Mouse (Mus musculus) heart, embryonic 11.5 days (tissue): ENCODE results near the gene St6gal1. TPM values are rescaled to one million over a fixed set of nuclear protein-coding genes. Genes with fewer than 3 reads are reported as not detected.

Source experiments
- ATAC-seq: fragments of 200-750 bp; cut with Nextera tagmentation; replicated peaks from 2 replicates; pipeline ENCODE4 v1.8.0; 2017; ENCODE audit warnings: moderate library complexity; ENCODE audit not compliant: insufficient number of reproducible peaks, low FRiP score, low TSS enrichment
- H3K27ac ChIP-seq: fragments of 300-500 bp; sonication (generic); 2 replicates; pipeline ENCODE4 v1.5.1; 2014; ENCODE audit warnings: mild to moderate bottlenecking, low read depth, low read length
- H3K27me3 ChIP-seq: fragments of 300-500 bp; sonication (generic); 2 replicates; pipeline ENCODE4 v1.6.1; 2014; ENCODE audit warnings: mild to moderate bottlenecking, low read length, mixed read lengths; ENCODE audit not compliant: control insufficient read depth, insufficient read depth
- H3K36me3 ChIP-seq: fragments of 300-500 bp; sonication (generic); 2 replicates; pipeline ENCODE4 v1.6.1; 2014; ENCODE audit warnings: mild to moderate bottlenecking, low read length, moderate library complexity, mixed read lengths; ENCODE audit not compliant: control insufficient read depth, insufficient read depth
- H3K4me1 ChIP-seq: fragments of 300-500 bp; sonication (generic); 2 replicates; pipeline ENCODE4 v1.6.1; 2014; ENCODE audit warnings: low read length; ENCODE audit not compliant: control insufficient read depth, insufficient read depth
- H3K4me2 ChIP-seq: fragments of 300-500 bp; sonication (generic); 2 replicates; pipeline ENCODE4 v1.6.1; 2014; ENCODE audit warnings: mild to moderate bottlenecking, moderate library complexity
- H3K4me3 ChIP-seq: fragments of 300-500 bp; sonication (generic); 2 replicates; pipeline ENCODE4 v1.5.1; 2014; ENCODE audit warnings: low read depth, low read length
- H3K9ac ChIP-seq: fragments of 300-500 bp; sonication (generic); 2 replicates; pipeline ENCODE4 v1.6.1; 2014; ENCODE audit warnings: mild to moderate bottlenecking, low read depth, low read length, moderate library complexity
- H3K9me3 ChIP-seq: fragments of 300-500 bp; sonication (generic); replicated peaks from 2 replicates; pipeline ENCODE4 v1.6.1; 2016; ENCODE audit warnings: low read length; ENCODE audit not compliant: control insufficient read depth
- WGBS: fragments of 180-500 bp; shearing (Covaris S2); extraction: QIAGEN DNeasy Blood & Tissue Kit; methylation state at CpG from one replicate; pipeline ENCODE4 v1.1.7; 2014; ENCODE audit not compliant: insufficient replicate concordance; 5-methylcytosine and 5-hydroxymethylcytosine counted together
- polyA plus RNA-seq: library from polyadenylated mRNA; unstranded; fragments of >200 nt; fragmentation: Nextera tagmentation; extraction: Ambion mirVana; gene quantifications from 2 replicates; pipeline ENCODE4 v1.2.1, GENCODE M21; 2014

St6gal1 gene
- polyA plus RNA-seq, 1 experiment from 2014 or later: 18.5 TPM

DNA sequence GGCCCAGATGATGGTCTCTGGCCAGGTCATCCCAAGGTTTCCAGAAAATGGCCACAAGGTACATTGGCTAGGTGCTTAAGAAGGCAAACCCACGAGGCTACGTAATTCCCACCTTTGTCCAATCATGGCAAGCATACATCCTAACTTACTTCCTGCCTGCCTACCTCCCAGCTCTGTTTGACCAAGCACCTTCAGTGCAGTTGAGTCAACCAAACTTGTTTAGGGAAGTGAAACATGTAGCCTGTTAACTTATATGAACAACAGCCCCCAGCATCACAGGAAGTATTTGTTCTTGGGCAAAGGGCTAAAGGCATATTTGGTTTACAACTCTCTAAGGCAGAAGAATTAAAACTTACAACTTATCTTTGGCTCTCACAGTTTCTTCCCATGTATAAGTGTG is 38.7 kb upstream of the St6gal1 start:
- Histone ChIP-seq H3K27me3 (no peaks in the 10 kb centered on the region), H3K27ac (no peak overlapping the region), H3K9ac (no peak overlapping the region), H3K4me2 (no peak overlapping the region), H3K9me3 (no peaks in the 10 kb centered on the region), H3K4me1 (no peaks in the 10 kb centered on the region), H3K4me3 (no peak overlapping the region), H3K36me3 (no peaks in the 10 kb centered on the region)
- no peak for ATAC-seq
- 81% methylated on average over 2 of the region's 2 CpGs for WGBS

DNA sequence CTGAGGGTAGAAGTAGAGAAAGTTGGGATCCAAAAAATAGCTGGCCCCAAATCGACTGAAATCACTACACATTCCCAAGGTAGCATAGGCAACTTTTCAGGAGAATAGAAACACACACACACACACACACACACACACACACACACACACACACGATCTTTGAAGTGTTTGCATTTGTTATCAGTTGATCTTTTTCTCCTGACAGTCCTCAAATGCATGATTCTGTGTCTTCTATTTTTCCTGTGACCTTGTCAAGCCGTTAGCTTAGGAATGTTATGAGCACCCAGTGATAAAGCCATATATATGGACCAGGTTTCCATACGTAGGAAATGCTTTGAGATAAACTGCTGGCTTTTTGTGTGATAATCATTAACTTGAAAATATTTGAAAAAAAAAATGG is 38.1 kb upstream of the St6gal1 start:
- Histone ChIP-seq H3K36me3 (no peaks in the 10 kb centered on the region), H3K27ac (no peak overlapping the region), H3K9me3 (no peaks in the 10 kb centered on the region), H3K4me1 (no peaks in the 10 kb centered on the region), H3K4me3 (no peak overlapping the region), H3K27me3 (no peaks in the 10 kb centered on the region), H3K4me2 (no peak overlapping the region), H3K9ac (no peak overlapping the region)
- 59% methylated on average over 4 of the region's 4 CpGs for WGBS
- no peak for ATAC-seq

DNA sequence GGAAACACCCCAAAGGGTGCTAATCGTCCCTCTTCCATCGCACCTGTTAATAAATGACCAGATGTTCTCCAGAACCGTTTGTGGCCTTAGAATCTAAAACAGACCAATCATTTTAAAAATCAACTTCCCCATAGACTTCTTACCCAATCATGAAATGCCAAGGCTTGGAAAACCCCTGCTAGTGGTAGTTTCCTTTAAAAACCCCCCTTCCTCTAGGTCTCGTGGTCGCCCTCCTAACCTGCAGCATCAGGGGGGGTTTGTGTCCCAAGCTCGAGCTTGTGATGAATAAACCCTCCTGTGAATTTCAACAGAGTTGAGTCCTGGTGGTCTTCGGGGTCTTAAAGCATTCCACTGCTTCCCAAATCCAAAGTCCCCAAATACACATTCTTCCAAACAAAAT is 36.6 kb upstream of the St6gal1 start:
- Histone ChIP-seq H3K4me1 (no peaks in the 10 kb centered on the region), H3K27me3 (no peaks in the 10 kb centered on the region), H3K9ac (no peak overlapping the region), H3K27ac (no peak overlapping the region), H3K4me3 (no peak overlapping the region), H3K4me2 (no peak overlapping the region), H3K9me3 (no peaks in the 10 kb centered on the region), H3K36me3 (no peaks in the 10 kb centered on the region)
- ATAC-seq: no peak
- 63% methylated on average over 7 of the region's 7 CpGs for WGBS

DNA sequence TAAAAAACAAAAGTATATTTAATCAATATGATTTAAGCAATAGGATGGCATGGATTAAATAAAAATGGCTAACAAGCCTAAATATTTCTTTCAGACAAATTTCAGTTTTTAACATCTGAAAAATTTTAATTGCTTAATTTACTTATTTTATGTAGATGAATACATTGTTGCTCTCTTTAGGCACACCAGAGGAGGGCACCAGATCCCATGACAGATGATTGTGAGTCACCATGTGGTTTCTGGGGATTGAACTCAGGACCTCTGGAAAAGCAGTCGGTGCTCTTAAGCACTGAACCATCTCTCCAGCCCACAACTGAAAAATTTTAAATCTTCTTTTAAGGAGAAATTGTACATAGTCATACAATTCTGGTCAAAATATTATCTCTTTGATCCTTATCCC is 34.9 kb upstream of the St6gal1 start:
- H3K9me3 ChIP-seq: no peaks in the 10 kb centered on the region
- H3K4me2 ChIP-seq: no peak overlapping the region
- no peak overlapping the region for H3K27ac ChIP-seq
- WGBS: 81% methylated on average over 1 of the region's 1 CpGs
- no peak overlapping the region for H3K9ac ChIP-seq
- no peaks in the 10 kb centered on the region for H3K36me3 ChIP-seq
- H3K4me3 ChIP-seq: no peak overlapping the region
- H3K27me3 ChIP-seq: no peaks in the 10 kb centered on the region
- ATAC-seq: no peak
- no peaks in the 10 kb centered on the region for H3K4me1 ChIP-seq

DNA sequence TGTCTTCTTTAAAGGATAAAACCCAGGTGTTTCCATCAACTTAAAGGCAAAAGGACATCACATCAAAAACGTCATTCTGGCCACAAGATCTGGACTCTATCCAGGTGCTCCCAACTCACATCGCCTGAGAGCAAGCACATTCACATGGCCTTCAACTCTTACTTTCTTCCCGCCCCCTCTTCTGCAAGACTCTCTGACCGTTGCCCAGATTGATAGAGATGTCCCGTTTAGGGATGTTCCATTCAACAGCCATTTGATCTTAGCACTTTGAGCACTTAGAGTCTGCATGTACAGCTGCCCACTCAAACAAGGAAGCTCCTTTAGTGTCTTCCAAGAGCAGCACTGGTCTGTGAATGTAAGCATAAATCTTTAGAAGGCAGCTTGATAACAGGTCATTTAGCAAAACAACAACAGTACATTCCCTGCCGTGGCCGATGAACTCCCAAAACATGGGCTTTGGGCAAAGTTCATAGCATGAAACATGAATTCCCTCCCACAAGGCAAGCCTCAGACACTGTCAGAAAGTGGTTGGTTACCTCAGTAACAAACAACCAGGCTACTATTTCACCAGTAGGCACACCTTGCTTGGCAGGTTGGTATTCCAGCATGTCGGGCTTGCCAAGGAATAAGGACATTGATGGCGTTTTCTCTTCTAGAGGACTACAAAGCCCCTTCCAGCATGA is 32.8 kb upstream of the St6gal1 start:
- no peak overlapping the region for H3K27ac ChIP-seq
- no peaks in the 10 kb centered on the region for H3K9me3 ChIP-seq
- no peaks in the 10 kb centered on the region for H3K36me3 ChIP-seq
- ATAC-seq: no peak
- H3K4me1 ChIP-seq: no peaks in the 10 kb centered on the region
- H3K27me3 ChIP-seq: no peaks in the 10 kb centered on the region
- no peak overlapping the region for H3K4me3 ChIP-seq
- no peak overlapping the region for H3K4me2 ChIP-seq
- WGBS: 68% methylated on average over 9 of the region's 9 CpGs
- H3K9ac ChIP-seq: no peak overlapping the region

DNA sequence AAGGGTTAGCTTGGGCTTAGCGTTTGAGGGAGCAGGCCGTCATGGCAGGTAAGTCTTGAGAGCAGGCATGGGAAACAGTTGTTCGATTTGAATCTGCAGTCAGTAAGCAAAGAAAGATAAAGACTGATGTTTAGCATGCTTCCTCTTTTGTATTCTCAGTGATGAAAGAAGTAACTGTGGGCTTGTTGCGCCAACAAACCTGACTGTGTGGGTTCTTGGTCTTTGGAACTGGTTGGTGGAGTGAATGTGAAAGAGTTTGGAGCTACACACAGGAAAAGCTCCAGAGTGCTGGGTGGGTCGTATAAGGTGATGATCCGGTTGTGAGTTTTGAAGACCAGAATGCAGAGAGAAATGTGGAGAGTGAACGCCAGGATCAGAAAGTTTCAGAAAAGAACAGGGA is 28.9 kb upstream of the St6gal1 start:
- WGBS: 78% methylated on average over 7 of the region's 7 CpGs
- Histone ChIP-seq H3K4me3 (no peak overlapping the region), H3K4me2 (no peak overlapping the region), H3K9ac (no peak overlapping the region), H3K9me3 (no peaks in the 10 kb centered on the region), H3K36me3 (no peaks in the 10 kb centered on the region), H3K27ac (no peak overlapping the region), H3K27me3 (no peaks in the 10 kb centered on the region), H3K4me1 (no peaks in the 10 kb centered on the region)
- no peak for ATAC-seq

DNA sequence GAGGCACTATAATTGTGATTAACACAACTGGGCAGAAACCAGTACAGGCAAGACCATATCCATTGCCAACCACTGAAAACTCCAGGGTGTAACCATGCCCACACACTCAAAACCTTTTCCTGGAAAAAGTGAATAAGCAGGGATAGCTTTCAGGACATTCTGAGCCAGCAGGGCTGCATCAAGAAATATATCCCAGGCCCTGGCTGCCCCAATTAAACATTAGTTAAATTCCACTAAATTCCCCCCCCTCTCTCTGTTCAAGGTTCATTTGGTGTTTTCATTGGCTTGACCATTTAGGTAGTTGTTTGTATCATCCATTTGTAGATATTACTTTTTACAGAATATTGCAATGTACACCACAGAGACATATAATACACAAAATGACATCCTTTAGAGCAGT is 28.2 kb upstream of the St6gal1 start:
- Histone ChIP-seq H3K9ac (no peak overlapping the region), H3K4me2 (no peak overlapping the region), H3K4me3 (no peak overlapping the region), H3K9me3 (no peaks in the 10 kb centered on the region), H3K27ac (no peak overlapping the region), H3K4me1 (no peaks in the 10 kb centered on the region), H3K36me3 (no peaks in the 10 kb centered on the region), H3K27me3 (no peaks in the 10 kb centered on the region)
- no peak for ATAC-seq

DNA sequence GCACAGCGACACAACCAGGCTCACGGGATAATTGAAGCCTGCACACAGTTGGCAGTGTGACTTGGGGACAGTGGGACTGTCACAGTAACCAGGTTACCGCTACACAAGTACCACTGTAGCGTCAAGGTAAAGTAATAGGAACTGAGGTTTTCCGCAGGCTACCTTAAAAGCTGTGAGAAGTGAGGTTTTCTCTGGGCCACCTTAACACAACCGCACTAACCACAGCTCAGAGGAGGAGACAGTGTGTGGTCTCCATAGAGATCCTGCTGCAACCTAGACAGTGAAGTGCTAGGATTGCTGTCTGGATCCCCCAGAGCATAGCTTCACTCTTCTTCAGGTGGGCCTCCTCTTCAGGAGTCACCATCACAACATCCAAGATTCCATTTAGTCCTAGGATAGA is 27.7 kb upstream of the St6gal1 start:
- no peak for ATAC-seq
- H3K9ac ChIP-seq: no peak overlapping the region
- no peak overlapping the region for H3K27ac ChIP-seq
- no peaks in the 10 kb centered on the region for H3K36me3 ChIP-seq
- no peak overlapping the region for H3K4me3 ChIP-seq
- H3K4me1 ChIP-seq: no peaks in the 10 kb centered on the region
- no peak overlapping the region for H3K4me2 ChIP-seq
- no peaks in the 10 kb centered on the region for H3K9me3 ChIP-seq
- H3K27me3 ChIP-seq: no peaks in the 10 kb centered on the region
- WGBS: 87% methylated on average over 6 of the region's 6 CpGs

DNA sequence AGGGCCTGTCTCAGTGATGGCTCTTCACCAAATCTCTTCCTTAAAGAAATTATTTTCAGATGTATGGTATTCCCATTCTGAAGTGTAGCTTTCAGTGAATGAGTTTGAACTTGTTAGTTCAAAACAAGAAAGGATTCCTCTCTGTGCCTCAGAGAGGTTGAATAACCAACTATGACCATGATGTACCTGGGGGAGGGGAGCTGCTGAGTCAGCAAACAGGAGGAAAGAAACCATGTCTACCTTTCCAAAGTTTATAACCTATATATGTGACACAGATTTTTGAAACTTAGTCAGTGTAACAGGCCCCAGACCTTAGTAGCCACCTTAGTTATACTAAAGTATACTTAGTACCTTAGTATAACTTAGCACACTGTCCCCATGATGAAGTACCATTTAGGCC is 23.0 kb upstream of the St6gal1 start:
- H3K27me3 ChIP-seq: no peaks in the 10 kb centered on the region
- no peaks in the 10 kb centered on the region for H3K36me3 ChIP-seq

More for the DNA sequence above, 23.0 kb upstream of the St6gal1 start:
- Histone ChIP-seq H3K27ac (no peak overlapping the region), H3K9ac (no peak overlapping the region), H3K9me3 (no peaks in the 10 kb centered on the region), H3K4me3 (no peak overlapping the region), H3K4me1 (no peaks in the 10 kb centered on the region), H3K4me2 (no peak overlapping the region)
- no peak for ATAC-seq
